15 mouse cellular contexts compared by ENCODE assay signal in the genomic region with DNA sequence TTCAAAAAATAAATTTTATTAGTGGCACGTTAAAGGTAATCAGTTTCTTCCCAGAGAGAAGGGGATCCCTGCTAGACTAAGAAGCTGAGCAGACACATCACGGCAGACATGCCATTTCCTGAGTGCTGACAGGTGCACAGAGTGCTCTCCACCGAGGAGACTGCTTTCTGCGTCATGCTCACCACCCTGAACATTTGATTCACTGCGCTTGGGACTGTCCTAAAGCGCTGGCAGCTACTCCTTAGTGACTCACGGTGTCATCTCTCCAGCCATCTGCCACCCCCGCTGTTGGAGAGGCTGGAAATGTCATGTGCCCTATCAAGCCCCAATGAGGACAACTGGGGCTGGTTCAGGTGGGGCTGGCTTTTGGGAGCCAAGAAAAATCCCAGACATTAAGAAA. TPM values are rescaled to one million over a fixed set of nuclear protein-coding genes. Genes with fewer than 3 reads are reported as not detected.
DNase-seq lines count a peak whose midpoint lies in the region; TF ChIP-seq lines count a peak whose summit lies in the region.
"Had no signal": no experiment of that assay in that cellular context is flagged by ENCODE, and none has a peak within 500 bp of the region (broad histone marks: within the 10 kb centered on the region; RNA-seq: fewer than 3 reads in every experiment).

No protein-coding gene starts in this region.

- H3K4me3 ChIP-seq in gastrocnemius, adult 2 months: peak overlapping the region; percentile 14
- H3K4me3 ChIP-seq in C2C12 (ENCODE audit: insufficient read depth, poor library complexity, severe bottlenecking): no peak overlapping the region
- H3K4me3 ChIP-seq: hindbrain, embryonic 13.5 days had no signal

- H3K36me3 ChIP-seq in C2C12 (ENCODE audit: control insufficient read depth, insufficient read depth): no peaks in the 10 kb centered on the region

- H3K79me2 ChIP-seq in C2C12 (ENCODE audit: control insufficient read depth, insufficient read depth): no peaks in the 10 kb centered on the region

- no peaks in the 10 kb centered on the region for H3K27me3 ChIP-seq in C2C12 (ENCODE audit: control insufficient read depth, insufficient read depth, insufficient read length)
- H3K27me3 ChIP-seq: hindbrain, embryonic 13.5 days had no signal

- H3K79me3 ChIP-seq in C2C12 (ENCODE audit: low read depth): no peaks in the 10 kb centered on the region

- peak; percentile 85 for DNase-seq in gastrocnemius, adult 2 months
- DNase-seq in gastrocnemius, postnatal 4 days (ENCODE audit: low spot score in 2 of 2): no peak
- peak; percentile 67 to 74 for DNase-seq in adrenal gland, postnatal 36 days
- peak; percentile 73 to 79 for DNase-seq in cerebellum, postnatal 14 days
- DNase-seq in frontal cortex, postnatal 14 days (ENCODE audit: low spot score in 2 of 2): no peak
- DNase-seq in layer of hippocampus, adult 8-10 months (ENCODE audit: low spot score in 2 of 2): no peak
- DNase-seq in thymus, postnatal 0 days (ENCODE audit: low spot score): no peak
- DNase-seq: kidney, adult 18-20 months had no signal

- intact Hi-C loops in gastrocnemius, adult 2 months (cut with DNase I): no loop called here

- peak overlapping the region; percentile 90 for H3K27ac ChIP-seq in gastrocnemius, adult 2 months
- H3K27ac ChIP-seq: hindbrain, embryonic 13.5 days had no signal

- TF ChIP-seq CTCF in gastrocnemius, adult 2 months (IDR thresholded peaks at IDR 0.05): no peak
- TF ChIP-seq CTCF in C2C12 (IDR thresholded peaks at IDR 0.05; ENCODE audit: control insufficient read depth, insufficient read depth, insufficient read length): no peak

- H3ac ChIP-seq in C2C12 (ENCODE audit: control insufficient read depth, insufficient read length, low read depth): no peak overlapping the region

TF ChIP-seq in C2C12, 6 proteins besides CTCF, POLR2A, EP300 and RAD21:
- TF ChIP-seq FOSL1 (IDR thresholded peaks at IDR 0.05; ENCODE audit: insufficient read depth, low read length, poor library complexity, severe bottlenecking): no peak
- no peak for TF ChIP-seq MAX (IDR thresholded peaks at IDR 0.05)
- no peak for TF ChIP-seq CEBPB (IDR thresholded peaks at IDR 0.05; ENCODE audit: low read depth)
- no peak for TF ChIP-seq MYOG (IDR thresholded peaks at IDR 0.05; ENCODE audit: control insufficient read depth, extremely low read depth, insufficient read length)
- TF ChIP-seq MYOD1 (IDR thresholded peaks at IDR 0.05; ENCODE audit: control insufficient read depth, insufficient read length, low read depth): peak; percentile 56
- peak; percentile 45 for TF ChIP-seq USF1 (IDR thresholded peaks at IDR 0.05; ENCODE audit: low read depth)

RNA-seq across cellular contexts. Expression of gene Asrgl1, which starts 23.4 kb away (rescaled TPM):
- total RNA-seq in gastrocnemius, adult 2 months (2021): 10 to 100 TPM; 29.3 to 32.8 TPM
- 10 to 100 TPM; 11.5 to 14.4 TPM for total RNA-seq in gastrocnemius, postnatal 4 days (2021)
- 4.1 TPM for polyA plus RNA-seq in C2C12 (2012; fragmentation: generic; extraction: Trizol)
- 10 to 100 TPM; 10.7 to 11.7 TPM for total RNA-seq in adrenal gland, postnatal 36 days (2021)
- 100 to 1,000 TPM; 143 to 155 (median 148) TPM for total RNA-seq in layer of hippocampus, adult 8-10 months (2022)
- polyA plus RNA-seq in thymus, postnatal 0 days (2015; fragmentation: Nextera tagmentation; extraction: Ambion mirVana): 34.6 and 36.9 TPM in 2 replicates

RNA-seq across cellular contexts. Expression of gene Scgb1a1, which starts 24.3 kb away (rescaled TPM):
- not detected for total RNA-seq in gastrocnemius, adult 2 months (2021)
- total RNA-seq in gastrocnemius, postnatal 4 days (2021): 1 to 10 TPM; 1.7 to 5.3 TPM
- polyA plus RNA-seq in C2C12 (2012; fragmentation: generic; extraction: Trizol): not detected
- not detected for total RNA-seq in adrenal gland, postnatal 36 days (2021)
- total RNA-seq in layer of hippocampus, adult 8-10 months (2022): not detected
- polyA plus RNA-seq in thymus, postnatal 0 days (2015; fragmentation: Nextera tagmentation; extraction: Ambion mirVana): 10.7 and 11.0 TPM in 2 replicates
- total RNA-seq: G1E; left cerebral cortex, postnatal 14 days; liver, adult 2 months had no signal
- polyA plus RNA-seq: G1E; heart, embryonic 14.5 days; hindbrain, embryonic 13.5 days; neural tube, embryonic 14.5 days had no signal

Comparison
In these comparisons a context has a peak if more than half of its experiments do, and no peak if none do; other contexts are left out.
1. DNase-seq: peak in gastrocnemius, adult 2 months (single experiment), adrenal gland, postnatal 36 days (2 of 2) and cerebellum, postnatal 14 days (2 of 2); none in gastrocnemius, postnatal 4 days (0 of 2), frontal cortex, postnatal 14 days (0 of 2), layer of hippocampus, adult 8-10 months (0 of 2) and thymus, postnatal 0 days (single experiment).
2. RNA of gene Asrgl1, which starts 23.4 kb away (total RNA-seq): 143 to 155 TPM in layer of hippocampus, adult 8-10 months; 29.3 to 32.8 TPM in gastrocnemius, adult 2 months, 11.5 to 14.4 TPM in gastrocnemius, postnatal 4 days and 10.7 to 11.7 TPM in adrenal gland, postnatal 36 days; every median in the first group is over 4 times any median in the second.